Mouse (Mus musculus) cerebellum, adult 9-10 months (tissue): Measurements from ENCODE around the gene Gm49027.
"Not testable (repeated sequence)": the region's sequence is repeated elsewhere in the genome, so short reads cannot be mapped to it uniquely, and the experiment has no call there.

Experiments
- DNase-seq: peaks from one replicate; pipeline ENCODE4 v3.0.0; 2022

The Gm49027 gene

GRCm38 (mm10) chr5:123525281-123525680 is at the start of gene Gm49027:
Gene Gm49027 (minus strand): TSS chr5:123525488.
- DNase-seq, result no peak

GRCm38 (mm10) chr5:123573362-123573761 is 48.1 kb upstream of the Gm49027 start:
- peak; percentile 28 for DNase-seq

- DNase-seq, result peak; percentile 98
These were observed 47.3 kb upstream of the Gm49027 start, which contains the start of gene Vps33a for GRCm38 (mm10) chr5:123572357-123573186. Gene Vps33a (minus strand): TSS chr5:123573038.

GRCm38 (mm10) chr5:123561128-123561527 is 35.8 kb upstream of the Gm49027 start:
- DNase-seq, result no peak

- no peak for DNase-seq
These were observed 34.3 kb upstream of the Gm49027 start for GRCm38 (mm10) chr5:123559588-123559987.

- peak; percentile 77 for DNase-seq
These were observed 31.2 kb upstream of the Gm49027 start for GRCm38 (mm10) chr5:123556451-123556850.

GRCm38 (mm10) chr5:123555693-123556092 is 30.4 kb upstream of the Gm49027 start:
- DNase-seq, result no peak

- DNase-seq, result no peak
These were observed 8.5 kb upstream of the Gm49027 start for GRCm38 (mm10) chr5:123533801-123534200.

- DNase-seq, result no peak
These were observed 4.8 kb upstream of the Gm49027 start for GRCm38 (mm10) chr5:123530056-123530455.

GRCm38 (mm10) chr5:123528641-123529040 is 3.4 kb upstream of the Gm49027 start:
- DNase-seq, result no peak

GRCm38 (mm10) chr5:123525916-123526495 is 718 bp upstream of the Gm49027 start:
- DNase-seq, result no peak

GRCm38 (mm10) chr5:123524393-123524750 is 916 bp downstream of the Gm49027 start:
- DNase-seq, result no peak

- peak; percentile 97 for DNase-seq
These were observed 1.4 kb downstream of the Gm49027 start, which contains the start of gene Diablo for GRCm38 (mm10) chr5:123523692-123524392. Gene Diablo (minus strand): TSS chr5:123524176.

GRCm38 (mm10) chr5:123522166-123522565 is 3.1 kb downstream of the Gm49027 start:
- no peak for DNase-seq

- no peak for DNase-seq
These were observed 3.7 kb downstream of the Gm49027 start for GRCm38 (mm10) chr5:123521621-123522020.

GRCm38 (mm10) chr5:123520666-123521065 is 4.6 kb downstream of the Gm49027 start:
- DNase-seq, result no peak

GRCm38 (mm10) chr5:123514871-123515270 is 10.4 kb downstream of the Gm49027 start:
- DNase-seq, result no peak

GRCm38 (mm10) chr5:123512102-123512501 is 13.2 kb downstream of the Gm49027 start:
- DNase-seq, result no peak

- not testable (repeated sequence) for DNase-seq
These were observed 13.9 kb downstream of the Gm49027 start for GRCm38 (mm10) chr5:123511426-123511825.

GRCm38 (mm10) chr5:123510160-123510559 is 15.1 kb downstream of the Gm49027 start, which contains the start of gene B3gnt4:
Gene B3gnt4 (plus strand): TSS chr5:123510460.
- no peak for DNase-seq

GRCm38 (mm10) chr5:123508921-123509320 is 16.4 kb downstream of the Gm49027 start:
- DNase-seq, result no peak

- DNase-seq, result peak; percentile 53
These were observed 17.2 kb downstream of the Gm49027 start for GRCm38 (mm10) chr5:123507936-123508723.

GRCm38 (mm10) chr5:123501973-123502372 is 23.3 kb downstream of the Gm49027 start:
- DNase-seq, result no peak
